Mouse (Mus musculus) bone marrow macrophage, adult 2 months (primary cell): ENCODE results near the gene Anks1b. TPM values are rescaled to one million over a fixed set of nuclear protein-coding genes. Genes with fewer than 3 reads are reported as not detected.

Experiments used
- H3K27ac ChIP-seq: 2 replicates; pipeline ENCODE4 v1.5.1; 2012; ENCODE audit warnings: low read depth, low read length; ENCODE audit not compliant: insufficient read depth
- H3K4me1 ChIP-seq: 2 replicates; pipeline ENCODE4 v1.6.1; 2012; ENCODE audit warnings: low read length; ENCODE audit not compliant: control insufficient read depth, insufficient read depth
- H3K4me3 ChIP-seq: 2 replicates; pipeline ENCODE4 v1.5.1; 2012; ENCODE audit warnings: mild to moderate bottlenecking, low read length, moderate library complexity; ENCODE audit not compliant: insufficient read depth
- CTCF ChIP-seq: IDR thresholded peaks from 2 replicates; pipeline ENCODE4 v1.5.1; 2012; ENCODE audit warnings: low read depth, mild to moderate bottlenecking, low read length, moderate library complexity
- POLR2A ChIP-seq: IDR thresholded peaks from 2 replicates; pipeline ENCODE4 v1.6.1; 2012; ENCODE audit warnings: mild to moderate bottlenecking, low read depth, low read length, borderline replicate concordance
- polyA plus RNA-seq: library from polyadenylated mRNA; stranded (reverse); fragments of >200 nt; gene quantifications from 2 replicates; pipeline ENCODE4 v1.2.4, GENCODE M21; 2012; ENCODE audit not compliant: missing spikeins, insufficient read depth, insufficient read length

Anks1b gene
- polyA plus RNA-seq, 1 experiment = not detected

DNA sequence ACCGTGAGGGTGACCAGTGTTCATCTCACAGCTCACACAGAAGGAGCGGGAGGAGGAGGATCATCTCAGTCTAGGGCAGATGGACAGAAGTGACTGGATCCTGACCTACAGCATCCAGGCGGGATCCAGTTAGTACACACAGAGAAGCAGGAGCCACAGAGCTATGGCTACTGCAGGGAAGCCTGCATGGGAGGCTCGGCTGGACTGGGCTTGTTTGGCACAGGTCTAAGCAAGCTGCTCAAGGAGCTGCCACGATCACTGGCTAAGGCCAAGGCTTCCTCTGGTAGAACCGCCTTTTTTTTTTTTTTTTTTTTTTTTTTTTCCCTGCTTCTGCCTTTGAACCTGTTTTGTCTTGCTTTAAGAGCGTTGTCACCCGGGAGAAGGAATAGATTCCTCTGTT is 1034.1 kb downstream of the Anks1b start:
- Histone ChIP-seq H3K4me3 (no peak overlapping the region), H3K27ac (no peak overlapping the region), H3K4me1 (no peaks in the 10 kb centered on the region)
- TF ChIP-seq CTCF (no peak), POLR2A (no peak)

DNA sequence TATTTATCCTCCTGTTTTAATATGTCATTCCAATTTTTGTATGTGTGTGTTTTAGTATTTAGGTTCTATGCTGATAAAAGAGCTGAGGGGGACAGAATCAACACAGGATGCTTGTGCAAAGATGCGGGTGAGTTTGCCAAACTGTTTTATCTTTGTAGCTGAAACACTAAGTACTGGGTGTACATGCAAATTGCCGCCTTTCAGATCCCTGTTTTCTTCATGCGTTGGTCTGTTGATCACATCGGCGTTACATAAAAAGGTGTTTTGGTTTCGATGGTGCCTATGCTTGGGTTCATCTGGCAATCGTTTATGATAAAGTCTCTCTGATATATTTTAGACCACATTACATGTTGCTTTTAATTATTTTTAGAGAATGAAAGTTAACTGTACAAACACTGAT is 1050.2 kb downstream of the Anks1b start:
- Histone ChIP-seq H3K4me1 (no peaks in the 10 kb centered on the region), H3K27ac (no peak overlapping the region), H3K4me3 (no peak overlapping the region)
- no peak for TF ChIP-seq POLR2A
- no peak for TF ChIP-seq CTCF

DNA sequence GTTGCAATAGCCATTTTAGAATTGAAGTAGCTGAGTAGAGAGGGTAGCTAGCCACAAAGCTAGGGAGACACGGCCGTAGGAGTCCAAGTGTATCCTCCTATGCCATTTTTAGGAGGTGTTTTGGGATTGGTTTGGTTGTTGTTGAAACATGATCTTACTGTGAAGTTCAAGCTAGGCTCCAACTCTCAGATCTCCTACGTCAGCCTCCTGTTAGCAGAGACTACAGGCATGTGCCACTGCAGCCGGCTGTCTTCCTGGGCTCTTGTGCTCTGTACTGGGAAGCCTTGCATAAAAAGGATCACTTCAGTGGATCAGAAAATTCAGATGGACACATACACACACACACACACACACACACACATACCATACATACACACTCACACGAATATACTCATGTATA is 1059.8 kb downstream of the Anks1b start:
- H3K4me3 ChIP-seq = no peak overlapping the region
- H3K27ac ChIP-seq = no peak overlapping the region
- H3K4me1 ChIP-seq = no peaks in the 10 kb centered on the region
- TF ChIP-seq CTCF (no peak), POLR2A (no peak)

DNA sequence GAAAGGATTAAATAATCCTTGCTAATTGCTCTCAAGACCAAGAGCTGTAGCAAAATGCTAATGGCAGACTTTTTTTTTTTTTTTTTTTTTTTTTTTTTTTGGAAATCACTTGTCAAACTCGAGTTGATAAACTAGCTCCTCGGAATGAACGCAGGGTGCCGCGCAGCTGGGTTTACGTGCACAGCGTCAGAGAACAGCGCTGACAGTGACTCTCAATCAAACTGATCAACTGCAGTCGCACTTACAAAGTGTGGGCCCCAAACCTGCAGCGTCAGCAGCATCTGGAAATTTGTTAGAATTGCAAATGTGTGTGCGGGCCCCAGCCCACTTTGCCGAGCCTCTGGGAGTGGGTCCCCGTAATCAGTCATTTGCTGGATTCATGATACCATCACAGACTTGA is 1061.4 kb downstream of the Anks1b start:
- no peaks in the 10 kb centered on the region for H3K4me1 ChIP-seq
- TF ChIP-seq POLR2A = no peak
- TF ChIP-seq CTCF = no peak
- H3K4me3 ChIP-seq = no peak overlapping the region
- no peak overlapping the region for H3K27ac ChIP-seq

DNA sequence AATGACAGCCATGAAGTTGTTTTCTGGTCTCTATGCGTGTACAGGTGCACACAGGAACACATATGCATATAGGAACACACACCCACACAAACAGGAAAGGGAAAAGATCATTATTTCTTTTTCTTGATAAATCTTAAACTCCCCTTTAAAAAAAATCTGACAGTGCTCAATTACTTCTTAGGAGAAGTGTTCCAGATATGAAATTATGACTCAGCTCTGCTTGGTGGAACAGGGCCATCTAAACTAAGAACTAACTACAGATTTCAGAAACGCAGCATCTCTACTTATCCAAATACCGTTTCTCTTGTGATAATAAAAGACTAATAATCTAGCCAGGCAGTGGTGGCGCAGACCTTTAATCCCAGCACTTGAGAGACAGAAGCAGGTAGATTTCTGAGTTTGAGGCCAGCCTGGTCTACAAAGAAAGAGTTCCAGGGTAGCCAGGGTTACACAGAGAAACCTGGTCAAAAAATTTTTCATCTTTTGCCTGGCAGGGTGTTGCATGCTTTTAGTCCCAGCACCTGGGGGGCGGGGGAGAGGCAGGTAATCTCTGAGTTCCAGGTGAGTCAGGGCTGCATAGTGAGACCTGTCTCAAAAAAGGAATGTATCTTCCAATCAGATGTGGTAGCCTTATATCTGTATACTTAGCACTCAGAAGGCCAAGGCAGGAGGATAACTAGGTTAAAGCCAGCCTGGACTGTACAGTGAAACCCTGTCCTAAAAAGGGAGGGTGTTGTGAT is 1064.6 kb downstream of the Anks1b start:
- TF ChIP-seq POLR2A (no peak), CTCF (no peak)
- Histone ChIP-seq H3K4me1 (no peaks in the 10 kb centered on the region), H3K4me3 (no peak overlapping the region), H3K27ac (no peak overlapping the region)

DNA sequence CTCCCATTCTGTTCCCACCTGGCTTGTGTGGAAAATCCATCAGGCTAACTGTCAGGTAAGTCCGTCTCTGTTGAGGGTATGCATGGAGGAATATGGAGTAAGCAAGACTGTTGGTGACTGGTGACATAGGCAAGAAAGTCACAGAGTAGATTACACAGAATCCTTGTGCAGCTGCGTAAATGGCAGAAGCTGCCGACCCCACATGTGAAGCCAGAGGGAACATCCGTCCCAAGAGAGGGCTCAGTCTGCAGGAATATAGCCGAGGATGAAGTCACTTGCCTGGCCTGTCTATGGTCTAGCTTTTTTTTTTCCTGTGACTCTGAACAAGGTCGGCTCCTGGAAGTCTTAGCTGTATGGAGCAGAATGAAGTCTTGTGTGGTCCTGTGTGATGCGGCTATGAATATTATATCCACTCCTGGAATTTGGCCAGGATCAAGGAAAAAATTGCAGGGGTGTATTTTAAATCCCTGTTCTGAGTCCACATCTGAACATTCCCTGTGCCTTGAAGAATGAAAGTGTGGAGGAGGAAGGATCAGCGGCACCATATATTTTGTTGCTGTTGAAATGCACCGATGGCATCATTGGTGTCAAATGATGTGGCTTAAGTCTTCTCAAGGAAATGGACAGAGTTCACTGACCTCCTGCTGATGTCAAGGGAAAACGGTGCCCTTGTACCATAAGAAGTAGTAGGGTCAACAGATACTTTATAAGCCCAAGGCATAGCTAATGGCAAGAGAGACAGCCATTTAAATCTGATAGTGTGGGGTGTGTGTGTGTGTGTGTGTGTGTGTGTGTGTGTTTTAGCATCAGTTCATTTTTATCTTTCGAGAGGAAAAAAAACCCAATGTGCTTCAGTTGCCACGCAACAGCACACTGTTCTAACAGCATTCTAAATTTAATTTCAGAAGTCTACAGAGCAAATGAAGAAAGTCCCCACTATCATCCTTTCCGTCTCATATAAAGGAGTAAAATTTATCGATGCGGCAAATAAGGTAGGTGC is 1067.5 kb downstream of the Anks1b start:
- Histone ChIP-seq H3K4me3 (no peak overlapping the region), H3K4me1 (no peaks in the 10 kb centered on the region), H3K27ac (no peak overlapping the region)
- TF ChIP-seq CTCF (no peak), POLR2A (no peak)

DNA sequence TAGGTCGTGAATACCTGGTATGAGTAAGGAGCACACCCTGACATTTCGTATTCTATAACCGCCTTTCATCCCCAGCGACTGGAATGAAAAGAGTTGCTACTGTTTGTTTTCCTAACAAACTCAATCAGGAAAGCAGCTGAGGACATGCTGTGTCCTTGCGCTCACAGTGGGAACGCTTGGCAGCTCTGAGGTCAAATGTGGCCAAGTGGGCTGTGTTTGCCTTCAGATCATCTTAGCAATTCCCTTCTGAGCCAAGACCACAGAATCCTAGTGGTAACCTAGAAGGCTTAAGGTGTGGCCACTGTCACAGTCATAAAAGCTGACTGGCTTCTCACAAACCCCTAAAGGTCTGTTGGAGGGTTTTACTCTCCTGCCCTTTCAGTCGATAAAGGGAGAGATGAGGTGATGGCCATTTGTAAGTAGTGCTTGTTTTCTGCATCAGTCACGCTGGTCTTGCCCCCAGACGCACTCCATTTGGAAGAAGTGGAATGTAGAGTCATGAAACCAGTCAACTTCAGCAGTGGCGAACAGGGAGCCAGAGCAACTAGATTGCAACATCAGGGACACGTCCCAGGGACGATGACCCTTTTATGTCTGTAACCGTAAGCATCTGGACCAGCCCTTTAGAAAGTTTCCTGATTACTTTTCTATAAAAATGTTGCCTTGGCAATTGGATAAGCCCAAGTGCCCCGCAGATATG is 1068.8 kb downstream of the Anks1b start:
- H3K4me3 ChIP-seq = no peak overlapping the region
- no peak overlapping the region for H3K27ac ChIP-seq
- TF ChIP-seq CTCF = no peak
- no peak for TF ChIP-seq POLR2A
- H3K4me1 ChIP-seq = no peaks in the 10 kb centered on the region

DNA sequence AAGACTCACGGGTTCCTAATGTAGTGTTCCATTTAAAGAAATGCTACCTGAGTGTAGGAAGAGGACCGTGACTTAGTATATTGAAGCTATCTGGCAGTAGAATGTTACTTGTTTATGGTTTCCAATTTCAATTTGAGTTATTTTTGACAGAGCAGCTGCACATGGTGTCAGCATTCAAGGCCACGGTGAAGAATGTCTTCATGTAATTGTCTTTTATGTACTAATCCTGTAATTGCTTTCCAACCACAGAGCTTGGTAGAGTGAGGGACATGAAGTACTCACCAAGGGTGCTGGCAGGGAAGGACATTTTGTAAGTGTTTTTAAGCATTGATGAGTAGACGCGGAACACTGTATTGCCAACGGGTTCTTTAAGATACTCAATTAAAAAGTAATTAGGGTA is 1073.7 kb downstream of the Anks1b start:
- no peak overlapping the region for H3K4me3 ChIP-seq
- H3K27ac ChIP-seq = no peak overlapping the region
- TF ChIP-seq CTCF (no peak), POLR2A (no peak)
- no peaks in the 10 kb centered on the region for H3K4me1 ChIP-seq

DNA sequence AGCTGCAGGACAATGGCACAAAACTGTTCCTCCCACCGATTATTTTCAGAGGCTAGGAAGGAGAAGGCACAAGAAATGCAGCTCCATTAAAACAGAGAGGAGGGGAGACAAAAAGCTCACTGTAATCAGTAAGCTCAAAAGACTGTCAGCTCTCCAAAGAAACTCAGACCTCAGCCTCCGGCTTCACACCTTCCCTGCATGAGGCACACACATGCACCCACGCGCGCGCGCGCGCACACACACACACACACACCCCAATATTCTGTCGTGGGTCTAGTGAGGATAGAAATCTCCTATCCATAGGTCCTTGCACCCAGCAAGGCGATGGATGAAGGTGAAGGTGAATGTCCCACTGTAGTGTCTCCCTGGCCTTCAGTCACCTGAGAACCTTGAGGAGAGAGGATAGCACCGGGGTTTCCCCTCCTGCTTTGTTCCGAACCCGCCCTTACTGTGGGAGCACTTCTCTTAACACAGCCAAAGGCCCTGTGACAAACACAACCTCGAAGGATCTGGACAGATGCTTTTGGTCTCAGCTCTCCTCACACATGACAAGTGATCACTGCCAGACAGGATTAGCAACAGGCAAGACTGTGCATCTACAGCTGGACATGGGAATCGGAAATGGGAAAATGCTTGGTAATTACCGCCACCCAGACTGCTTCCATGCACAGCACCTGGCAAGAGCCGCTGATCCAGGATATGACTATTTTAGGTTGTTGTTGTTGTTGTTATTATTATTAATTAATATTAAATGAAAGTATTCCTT is 1074.5 kb downstream of the Anks1b start:
- TF ChIP-seq CTCF (no peak), POLR2A (no peak)
- H3K4me1 ChIP-seq = no peaks in the 10 kb centered on the region
- no peak overlapping the region for H3K4me3 ChIP-seq
- no peak overlapping the region for H3K27ac ChIP-seq
